Mouse (Mus musculus) neural tube, embryonic 13.5 days (tissue): ENCODE data around the gene Cmtm2a. TPM values are rescaled to one million over a fixed set of nuclear protein-coding genes. Genes with fewer than 3 reads are reported as not detected.
"Not testable (repeated sequence)": the region's sequence is repeated elsewhere in the genome, so short reads cannot be mapped to it uniquely, and the experiment has no call there.

Experiments
- ATAC-seq: fragments of 200-750 bp; cut with Nextera tagmentation; 2 replicates; pipeline ENCODE4 v1.8.0; 2017; ENCODE audit warnings: low read depth, mild to moderate bottlenecking, moderate TSS enrichment, moderate library complexity
- H3K27ac ChIP-seq: fragments of 300-500 bp; sonication (generic); replicated peaks from 2 replicates; pipeline ENCODE4 v1.5.1; 2015; ENCODE audit warnings: moderate library complexity, mild to moderate bottlenecking, inconsistent platforms
- H3K27me3 ChIP-seq: fragments of 300-500 bp; sonication (generic); 2 replicates; pipeline ENCODE4 v1.6.1; 2015; ENCODE audit warnings: mild to moderate bottlenecking, inconsistent platforms
- H3K36me3 ChIP-seq: fragments of 300-500 bp; sonication (generic); 2 replicates; pipeline ENCODE4 v1.6.1; 2015; ENCODE audit warnings: mild to moderate bottlenecking, inconsistent platforms
- H3K4me1 ChIP-seq: fragments of 300-500 bp; sonication (generic); replicated peaks from 2 replicates; pipeline ENCODE4 v1.6.1; 2015; ENCODE audit warnings: inconsistent platforms
- H3K4me2 ChIP-seq: fragments of 300-500 bp; sonication (generic); 2 replicates; pipeline ENCODE4 v1.6.1; 2015; ENCODE audit warnings: inconsistent platforms, mild to moderate bottlenecking, moderate library complexity
- H3K4me3 ChIP-seq: fragments of 300-500 bp; sonication (generic); 2 replicates; pipeline ENCODE4 v1.5.1; 2015; ENCODE audit warnings: mild to moderate bottlenecking, inconsistent platforms
- H3K9ac ChIP-seq: fragments of 300-500 bp; sonication (generic); 2 replicates; pipeline ENCODE4 v1.6.1; 2015; ENCODE audit warnings: moderate library complexity, mild to moderate bottlenecking, inconsistent platforms
- H3K9me3 ChIP-seq: fragments of 300-500 bp; sonication (generic); 2 replicates; pipeline ENCODE4 v1.6.1; 2016; ENCODE audit warnings: inconsistent platforms
- WGBS: fragments of 180-500 bp; shearing (Covaris S2); methylation state at CpG from one replicate; pipeline ENCODE4 v1.1.7; 2015; 5-methylcytosine and 5-hydroxymethylcytosine counted together
- polyA plus RNA-seq: library from polyadenylated mRNA; unstranded; fragments of >200 nt; fragmentation: Nextera tagmentation; extraction: Ambion mirVana; gene quantifications from 2 replicates; pipeline ENCODE4 v1.2.1, GENCODE M21; 2015

Cmtm2a gene
- polyA plus RNA-seq, 1 experiment from 2014 or later = not detected

GRCm38 (mm10) chr8:104332665-104333631, 40.0 kb upstream of the Cmtm2a start:
- H3K4me3 ChIP-seq = no peak overlapping the region
- H3K27ac ChIP-seq = no peak overlapping the region
- no peak overlapping the region for H3K4me2 ChIP-seq
- no peaks in the 10 kb centered on the region for H3K4me1 ChIP-seq
- H3K9ac ChIP-seq = no peak overlapping the region
- no peak for ATAC-seq
- WGBS = 83% methylated on average over 5 of the region's 5 CpGs
- H3K9me3 ChIP-seq = no peaks in the 10 kb centered on the region
- no peaks in the 10 kb centered on the region for H3K27me3 ChIP-seq
- no peaks in the 10 kb centered on the region for H3K36me3 ChIP-seq

GRCm38 (mm10) chr8:104321930-104322329, 28.9 kb upstream of the Cmtm2a start, which contains the start of gene Cmtm2b:
Gene Cmtm2b (plus strand): TSS chr8:104322230.
- not testable (repeated sequence) for H3K27ac ChIP-seq, H3K36me3 ChIP-seq, H3K9me3 ChIP-seq, H3K4me3 ChIP-seq, ATAC-seq, H3K4me1 ChIP-seq, H3K27me3 ChIP-seq, H3K9ac ChIP-seq, H3K4me2 ChIP-seq
- 94% methylated on average over 12 of the region's 12 CpGs for WGBS

- 83% methylated on average over 11 of the region's 11 CpGs for WGBS
- not testable (repeated sequence) for H3K9me3 ChIP-seq, H3K4me3 ChIP-seq, H3K27me3 ChIP-seq, H3K27ac ChIP-seq, H3K9ac ChIP-seq, H3K4me2 ChIP-seq, H3K4me1 ChIP-seq, H3K36me3 ChIP-seq, ATAC-seq
These were observed 28.3 kb upstream of the Cmtm2a start, which contains the start of gene Gm11020 for GRCm38 (mm10) chr8:104321267-104321666. Gene Gm11020 (plus strand): TSS chr8:104321567.

- 73% methylated on average over 4 of the region's 4 CpGs for WGBS
- Histone ChIP-seq H3K4me1 (no peaks in the 10 kb centered on the region), H3K9me3 (no peaks in the 10 kb centered on the region), H3K27ac (no peak overlapping the region), H3K4me3 (no peak overlapping the region), H3K9ac (no peak overlapping the region), H3K27me3 (no peaks in the 10 kb centered on the region), H3K36me3 (no peaks in the 10 kb centered on the region), H3K4me2 (no peak overlapping the region)
- no peak for ATAC-seq
These were observed 20.3 kb upstream of the Cmtm2a start for GRCm38 (mm10) chr8:104313311-104313710.

- not testable (repeated sequence) for H3K27ac ChIP-seq, H3K4me3 ChIP-seq, H3K4me2 ChIP-seq, H3K4me1 ChIP-seq, ATAC-seq, H3K9ac ChIP-seq, H3K36me3 ChIP-seq, H3K27me3 ChIP-seq, H3K9me3 ChIP-seq
- WGBS = 85% methylated on average over 3 of the region's 3 CpGs
These were observed 19.0 kb upstream of the Cmtm2a start for GRCm38 (mm10) chr8:104312023-104312422.

GRCm38 (mm10) chr8:104309441-104310155, 16.6 kb upstream of the Cmtm2a start, which contains the start of the genes Gm45711 and Cmtm1:
Gene Gm45711 (minus strand): TSS chr8:104310081.
Gene Cmtm1 (minus strand): TSS chr8:104310145.
- H3K9me3 ChIP-seq, H3K27ac ChIP-seq, ATAC-seq, H3K4me2 ChIP-seq, H3K27me3 ChIP-seq, H3K36me3 ChIP-seq, H3K4me1 ChIP-seq, H3K9ac ChIP-seq, H3K4me3 ChIP-seq: not testable (repeated sequence)
- 93% methylated on average over 35 of the region's 36 CpGs for WGBS

- not testable (repeated sequence) for H3K36me3 ChIP-seq, H3K4me2 ChIP-seq, H3K27me3 ChIP-seq, H3K9ac ChIP-seq, H3K4me3 ChIP-seq, H3K9me3 ChIP-seq, H3K4me1 ChIP-seq, H3K27ac ChIP-seq, ATAC-seq
- 45% methylated on average over 6 of the region's 6 CpGs for WGBS
These were observed 15.4 kb upstream of the Cmtm2a start for GRCm38 (mm10) chr8:104308341-104308740.

- no peaks in the 10 kb centered on the region for H3K9me3 ChIP-seq
- ATAC-seq = no peak
- peaks cover 15% of the 10 kb centered on the region for H3K4me1 ChIP-seq
- no peak overlapping the region for H3K27ac ChIP-seq
- H3K36me3 ChIP-seq = no peaks in the 10 kb centered on the region
- H3K9ac ChIP-seq = no peak overlapping the region
- no peak overlapping the region for H3K4me3 ChIP-seq
- no peak overlapping the region for H3K4me2 ChIP-seq
- no peaks in the 10 kb centered on the region for H3K27me3 ChIP-seq
- WGBS = 89% methylated on average over 11 of the region's 11 CpGs
These were observed 12.0 kb upstream of the Cmtm2a start for GRCm38 (mm10) chr8:104304962-104305361.

GRCm38 (mm10) chr8:104302536-104302935, 9.6 kb upstream of the Cmtm2a start:
- not testable (repeated sequence) for H3K27me3 ChIP-seq, H3K27ac ChIP-seq, ATAC-seq, H3K4me2 ChIP-seq, H3K4me3 ChIP-seq, H3K36me3 ChIP-seq, H3K9ac ChIP-seq, H3K9me3 ChIP-seq
- peaks cover 15% of the 10 kb centered on the region for H3K4me1 ChIP-seq
- WGBS = 87% methylated on average over 4 of the region's 4 CpGs

- not testable (repeated sequence) for H3K27ac ChIP-seq
- 6% methylated on average over 3 of the region's 3 CpGs for WGBS
- 0 out of 2 replicates have a peak, but pooled peaks have one; percentile 59 for ATAC-seq
These were observed 8.6 kb upstream of the Cmtm2a start for GRCm38 (mm10) chr8:104301577-104301976.

GRCm38 (mm10) chr8:104294396-104294795, 1.4 kb upstream of the Cmtm2a start:
- no peak overlapping the region for H3K4me2 ChIP-seq
- ATAC-seq = no peak
- no peak overlapping the region for H3K27ac ChIP-seq
- H3K4me3 ChIP-seq = no peak overlapping the region
- H3K36me3 ChIP-seq = no peaks in the 10 kb centered on the region
- H3K9me3 ChIP-seq = no peaks in the 10 kb centered on the region
- WGBS = 81% methylated on average over 1 of the region's 1 CpGs
- H3K4me1 ChIP-seq = no peaks in the 10 kb centered on the region
- no peak overlapping the region for H3K9ac ChIP-seq
- H3K27me3 ChIP-seq = no peaks in the 10 kb centered on the region

More at GRCm38 (mm10) chr8:104301577-104301976, 8.6 kb upstream of the Cmtm2a start:
- not testable (repeated sequence) for H3K36me3 ChIP-seq, H3K9me3 ChIP-seq, H3K9ac ChIP-seq, H3K4me3 ChIP-seq, H3K4me2 ChIP-seq, H3K27me3 ChIP-seq
- peaks cover 15% of the 10 kb centered on the region for H3K4me1 ChIP-seq

GRCm38 (mm10) chr8:104268937-104269440, 24.0 kb downstream of the Cmtm2a start:
- no peak overlapping the region for H3K4me2 ChIP-seq
- no peaks in the 10 kb centered on the region for H3K27me3 ChIP-seq
- ATAC-seq = no peak
- H3K9ac ChIP-seq = no peak overlapping the region
- H3K27ac ChIP-seq = no peak overlapping the region
- H3K4me3 ChIP-seq = no peak overlapping the region
- no peaks in the 10 kb centered on the region for H3K4me1 ChIP-seq
- H3K36me3 ChIP-seq = peaks cover 9% of the 10 kb centered on the region; the same call in 1 of the 2 replicates
- no peaks in the 10 kb centered on the region for H3K9me3 ChIP-seq
- WGBS = 82% methylated on average over 6 of the region's 6 CpGs
